Mouse (Mus musculus) erythroblast, embryonic 14.5 days (primary cell): ENCODE results near the gene Ctnnd1.

ENCODE experiments used
- GATA1 ChIP-seq: IDR thresholded peaks from 2 replicates; pipeline ENCODE4 v1.6.1; 2012; ENCODE audit warnings: low read length, inconsistent platforms, mixed read lengths
- TAL1 ChIP-seq: IDR thresholded peaks from 3 replicates; pipeline ENCODE4 v1.6.1; 2012; ENCODE audit warnings: low read length, inconsistent platforms, mixed read lengths

- no peak for TF ChIP-seq GATA1
- no peak for TF ChIP-seq TAL1
Observed at GRCm38 (mm10) chr2:84585700-84586099, 64.9 kb downstream of the Ctnnd1 start.
